Mouse (Mus musculus) olfactory bulb, adult 2 months (tissue): ENCODE results near the gene Dnm2.

Source experiments
- CTCF ChIP-seq: fragments of 200-500 bp; IDR thresholded peaks from 2 replicates; pipeline ENCODE4 v1.5.1; 2012; ENCODE audit warnings: low read depth, mild to moderate bottlenecking, low read length, moderate library complexity; ENCODE audit not compliant: insufficient read depth
- POLR2A ChIP-seq: fragments of 200-500 bp; IDR thresholded peaks from 2 replicates; pipeline ENCODE4 v1.6.1; 2012; ENCODE audit warnings: mild to moderate bottlenecking, low read depth, low read length, moderate library complexity; ENCODE audit not compliant: insufficient read depth

GRCm38 (mm10) chr9:21433766-21434165 lies 9.1 kb downstream of the Dnm2 start:
- no peak for TF ChIP-seq POLR2A
- no peak for TF ChIP-seq CTCF
